Mouse (Mus musculus) thymus, postnatal 25 days (tissue): ENCODE measurements around the gene Tex19.1.
"Not testable (repeated sequence)": the region's sequence is repeated elsewhere in the genome, so short reads cannot be mapped to it uniquely, and the experiment has no call there.

Experiments used
- DNase-seq: peaks from one replicate; pipeline ENCODE4 v3.0.0; 2022

Gene Tex19.1

DNA sequence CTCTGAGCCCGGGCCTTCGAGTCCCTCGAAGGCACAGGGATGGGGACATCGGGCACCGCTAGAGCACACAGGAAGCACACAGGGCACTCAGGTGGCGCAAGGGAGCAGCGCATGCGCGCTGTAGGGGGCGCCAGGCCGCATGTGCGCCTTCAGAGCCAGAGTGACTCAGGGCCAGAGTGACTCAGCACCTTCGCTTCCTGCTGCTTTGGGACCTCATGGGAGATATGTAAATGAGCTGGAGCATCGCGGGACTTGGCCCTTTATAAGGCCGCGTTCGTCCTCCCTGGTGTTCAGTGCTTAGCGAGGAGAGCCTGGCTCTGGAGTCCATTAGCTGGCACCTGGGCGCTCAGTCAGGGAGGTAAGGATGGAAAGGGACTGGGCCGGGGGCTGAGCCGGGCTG, at the start of gene Tex19.1:
Tex19.1 (plus strand) TSS at position 279 of the 400 bp plus-strand sequence.
- DNase-seq = no peak

DNA sequence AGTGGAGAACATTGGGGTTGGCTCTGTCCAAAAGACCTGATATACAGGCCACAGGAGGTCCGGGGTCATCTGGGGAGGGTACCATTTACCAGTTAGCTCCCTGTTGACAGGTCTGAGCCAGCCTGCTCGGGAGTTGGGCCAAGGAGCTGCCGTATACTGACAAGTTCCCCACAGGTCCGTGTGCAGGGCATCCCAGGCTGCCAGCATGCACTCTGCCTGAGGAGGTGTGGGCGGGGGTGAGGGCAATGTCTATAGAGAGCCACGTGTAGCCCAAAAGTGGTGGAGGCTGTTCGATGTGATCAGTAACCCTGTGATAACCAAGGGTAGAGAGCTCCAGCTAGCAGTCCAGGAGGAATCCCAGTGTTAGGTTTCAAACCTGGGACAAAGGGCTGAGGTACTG, 46.2 kb upstream of the Tex19.1 start:
- DNase-seq = no peak

DNA sequence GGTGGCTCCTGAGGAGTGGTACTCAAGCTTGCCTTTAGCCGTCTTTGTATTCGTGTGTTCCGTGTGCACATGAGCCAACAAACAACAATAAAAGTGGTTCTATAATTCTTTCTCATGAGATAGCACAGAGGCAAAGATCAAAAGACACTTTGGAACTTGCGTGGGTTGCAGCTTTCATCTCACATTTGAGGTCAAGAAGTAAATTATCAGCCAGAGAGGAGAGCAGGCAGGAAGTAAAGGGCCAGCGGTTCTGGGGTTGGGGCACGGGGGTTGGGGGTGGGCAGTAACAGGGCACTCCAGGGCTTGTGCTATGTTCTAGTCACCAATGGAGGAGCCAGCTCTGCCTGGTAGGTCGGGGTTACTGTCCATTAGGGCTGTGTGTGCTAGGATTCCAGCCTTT, 45.3 kb upstream of the Tex19.1 start:
- no peak for DNase-seq

DNA sequence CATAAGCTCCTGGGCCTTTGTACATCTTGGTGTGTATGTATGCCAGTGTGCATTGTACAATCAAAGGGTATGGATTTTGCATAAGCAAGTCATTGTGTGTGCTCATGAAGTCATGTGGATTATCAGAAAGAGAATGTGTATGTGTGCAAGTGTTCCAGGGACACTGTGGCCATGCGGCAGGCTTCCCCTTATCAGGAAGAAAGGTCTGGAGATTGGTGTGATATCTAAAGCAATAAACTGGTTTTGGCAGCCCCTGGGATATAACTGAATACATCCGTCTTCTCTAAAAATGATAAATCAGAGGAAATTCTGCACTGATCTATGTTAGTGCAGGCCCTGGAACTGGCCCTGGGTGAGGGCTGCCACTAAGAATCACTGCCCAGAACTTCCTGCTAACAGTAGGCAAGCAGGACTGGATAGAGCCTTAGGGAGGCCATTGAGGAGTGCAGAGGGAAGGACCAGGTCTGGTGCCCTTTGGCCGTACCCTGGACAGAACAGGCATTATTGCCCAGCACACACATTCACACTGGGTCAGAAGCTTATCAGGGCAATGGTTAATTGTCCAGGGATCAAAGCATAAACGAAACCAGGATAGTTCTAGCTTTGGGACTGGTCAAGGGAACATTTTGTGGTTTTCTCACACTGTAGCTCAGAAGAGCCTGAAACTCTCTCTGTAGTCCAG, 44.7 kb upstream of the Tex19.1 start:
- no peak for DNase-seq

DNA sequence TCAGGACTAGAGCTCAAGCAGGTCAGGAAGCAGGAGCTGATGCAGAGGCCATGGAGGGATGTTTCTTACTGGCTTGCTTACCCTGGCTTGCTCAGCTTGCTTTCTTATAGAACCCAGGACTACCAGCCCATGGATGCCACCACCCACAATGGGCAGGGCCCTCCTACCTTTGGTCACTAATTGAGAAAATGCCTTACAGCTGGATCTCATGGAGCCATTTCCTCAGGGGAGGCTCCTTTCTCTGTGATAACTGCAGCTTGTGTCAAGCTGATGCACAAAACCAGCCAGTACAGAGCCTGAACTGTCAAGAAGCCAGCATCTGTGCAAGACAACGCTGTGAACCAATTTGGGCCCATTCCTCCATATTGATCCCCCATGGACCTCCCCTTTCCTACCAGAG, 38.7 kb upstream of the Tex19.1 start:
- DNase-seq = not testable (repeated sequence)

DNA sequence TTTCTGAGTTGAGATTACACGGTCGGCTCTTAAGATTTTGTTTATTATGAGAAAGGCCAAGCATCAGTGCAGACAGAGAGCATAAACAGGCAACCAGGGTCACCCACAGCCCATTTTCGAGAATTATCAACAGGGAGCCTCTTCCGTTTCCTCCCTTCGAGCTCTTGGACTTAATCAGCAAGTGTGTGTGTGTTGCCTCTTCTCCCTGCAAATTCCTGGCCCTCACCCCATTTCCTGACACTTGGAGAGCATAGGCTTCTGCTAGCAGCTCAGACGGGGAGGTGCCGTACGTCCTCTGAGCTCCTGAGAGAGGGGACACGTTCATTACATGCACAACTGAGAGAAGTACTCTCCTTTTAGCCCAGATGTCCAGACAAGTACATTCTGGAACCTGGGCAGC, 37.9 kb upstream of the Tex19.1 start:
- no peak for DNase-seq

DNA sequence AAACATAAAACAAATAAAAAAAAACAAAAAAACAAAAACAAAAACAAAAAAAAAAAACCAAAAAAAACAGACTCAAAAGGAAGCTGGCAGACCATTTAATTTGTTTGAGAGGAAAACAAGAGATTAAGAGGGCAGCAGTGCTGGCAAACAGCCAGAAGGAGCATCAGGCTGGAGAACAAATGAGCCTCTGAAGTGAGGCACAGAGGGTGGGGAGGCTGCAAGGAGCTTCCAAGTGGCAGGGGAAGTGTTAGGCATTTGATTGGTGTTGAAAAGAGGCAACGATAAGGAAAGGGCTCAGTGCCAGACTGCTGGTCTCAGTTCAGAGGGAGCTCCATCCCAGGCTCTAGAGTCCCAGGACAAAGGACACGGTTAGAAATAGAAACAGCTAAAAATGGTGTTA, 36.0 kb upstream of the Tex19.1 start:
- no peak for DNase-seq

DNA sequence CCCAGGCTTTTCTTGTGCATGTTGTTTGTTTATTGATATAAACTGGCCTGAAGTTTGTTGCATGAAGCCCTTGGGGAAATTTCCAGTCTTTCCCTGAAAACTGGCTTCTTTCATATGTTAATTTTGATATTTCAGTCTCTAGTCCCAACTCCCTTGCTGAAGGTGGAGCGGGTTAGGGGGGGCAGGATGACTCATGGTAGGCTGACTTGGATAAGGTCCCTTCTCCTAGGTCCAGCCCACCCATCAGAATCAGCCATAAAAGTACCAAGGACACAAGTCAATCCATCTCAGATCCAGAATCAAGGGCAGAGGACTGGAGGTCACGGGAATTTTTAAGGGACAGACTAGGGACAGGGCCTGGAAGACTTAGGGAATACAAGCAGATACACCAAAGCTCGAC, 34.9 kb upstream of the Tex19.1 start:
- DNase-seq = no peak

DNA sequence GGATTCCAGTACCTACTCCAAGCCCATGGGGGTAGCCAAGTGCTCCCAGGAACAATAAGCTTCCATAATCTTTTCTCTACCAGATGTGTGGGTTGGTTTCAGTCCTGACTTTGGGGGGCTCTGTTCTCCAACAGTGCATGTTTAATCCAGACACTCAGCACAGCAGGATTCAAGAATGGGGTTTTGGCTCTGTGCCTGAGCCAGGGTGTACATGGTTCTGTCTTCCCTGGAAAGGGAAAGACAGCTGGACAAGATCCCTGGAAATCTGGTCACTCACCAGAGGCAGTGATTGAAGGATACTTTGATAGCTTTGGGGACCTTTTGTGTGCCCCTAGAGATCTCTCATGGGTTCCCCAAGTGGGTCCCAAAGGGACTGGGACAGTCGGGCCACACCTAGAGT, 34.3 kb upstream of the Tex19.1 start:
- DNase-seq = no peak

DNA sequence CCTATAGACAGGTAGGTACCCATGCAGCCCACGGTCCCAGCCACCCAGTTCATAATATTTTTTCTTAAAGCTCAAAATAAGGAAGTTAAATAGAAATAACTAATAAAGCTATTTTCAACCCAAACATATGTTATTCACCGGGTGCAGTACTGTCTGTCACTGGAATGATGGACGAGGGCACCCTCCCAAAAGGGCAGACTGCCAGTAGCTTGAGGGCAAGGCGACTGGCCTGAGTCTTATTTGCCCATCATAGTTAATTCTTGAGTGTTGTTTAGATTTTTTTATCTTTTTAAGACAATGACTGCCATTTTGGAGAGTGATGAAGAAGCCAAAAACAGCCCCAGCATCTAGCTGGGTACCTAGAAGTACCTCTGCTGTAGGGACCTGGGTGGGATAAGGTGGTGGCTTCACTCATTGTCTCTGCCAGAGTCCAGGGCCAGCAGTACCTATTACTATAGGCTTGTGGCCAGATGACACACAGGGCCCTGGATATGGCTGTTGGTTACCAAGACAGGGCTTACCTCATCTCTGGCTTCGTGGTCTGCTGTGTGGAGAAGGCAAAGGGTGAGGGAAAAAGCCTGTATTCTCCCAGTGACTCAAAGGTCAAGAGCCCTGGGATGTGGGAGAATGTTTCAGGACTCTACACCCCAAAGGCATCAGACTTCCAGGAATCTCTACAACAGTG, 33.7 kb upstream of the Tex19.1 start:
- no peak for DNase-seq

DNA sequence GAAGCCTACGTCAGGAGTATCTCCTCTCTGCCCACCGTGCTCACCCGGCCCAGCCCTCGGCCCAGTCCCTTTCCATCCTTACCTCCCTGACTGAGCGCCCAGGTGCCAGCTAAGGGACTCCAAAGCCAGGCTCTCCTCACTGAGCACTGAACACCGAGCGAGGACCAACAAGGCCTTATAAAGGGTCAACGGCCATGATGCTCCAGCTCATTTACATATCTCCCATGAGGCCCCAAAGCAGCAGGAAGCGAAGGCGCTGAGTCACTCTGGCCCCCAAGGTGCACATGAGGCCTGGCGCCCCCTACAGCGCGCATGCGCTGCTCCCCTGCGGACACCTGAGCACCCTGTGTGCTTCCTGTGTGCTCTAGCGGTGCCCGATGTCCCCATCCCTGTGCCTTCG, 27.8 kb upstream of the Tex19.1 start:
- peak; percentile 4 for DNase-seq

DNA sequence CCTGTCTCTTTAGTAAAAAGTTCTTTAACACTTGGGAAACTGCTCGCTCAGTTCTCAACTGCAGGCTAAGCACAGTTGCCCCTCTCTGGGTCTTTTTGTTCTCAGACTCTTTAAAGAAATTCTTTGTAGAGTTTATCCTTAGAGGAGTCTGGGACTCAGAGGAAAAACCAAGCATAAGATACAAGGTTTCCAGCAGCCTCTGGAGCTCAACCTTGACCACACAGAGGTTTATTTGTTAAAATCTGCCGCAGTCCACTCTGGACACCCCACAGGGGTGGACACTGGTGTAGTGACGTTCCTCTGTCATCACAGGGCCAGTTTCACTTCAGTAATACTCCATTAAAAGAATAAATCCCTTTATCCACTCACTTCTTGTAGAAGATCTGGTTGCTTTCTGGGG, 27.4 kb upstream of the Tex19.1 start, which contains the start of gene Tex19.2:
Tex19.2 (minus strand) TSS at position 101 of the 400 bp plus-strand sequence.
- no peak for DNase-seq

DNA sequence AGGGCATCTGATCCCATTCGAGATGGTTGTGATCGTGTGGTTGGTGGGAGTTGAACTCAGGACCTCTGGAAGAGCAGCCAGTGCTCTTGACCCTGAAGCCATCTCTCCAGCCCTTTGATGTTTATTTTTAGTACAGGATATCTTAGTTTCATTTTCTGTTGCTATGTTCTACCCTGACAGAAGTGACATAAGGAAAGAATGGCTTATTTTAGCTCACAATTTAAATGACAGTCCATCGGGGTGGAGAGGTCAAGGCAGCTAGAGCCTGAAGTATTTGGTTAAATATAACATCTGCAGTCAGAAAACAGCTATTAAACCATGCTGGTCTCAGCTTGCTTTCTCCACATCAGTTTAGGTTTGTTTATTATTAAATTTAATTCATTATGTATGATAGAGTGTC, 24.8 kb upstream of the Tex19.1 start:
- no peak for DNase-seq

DNA sequence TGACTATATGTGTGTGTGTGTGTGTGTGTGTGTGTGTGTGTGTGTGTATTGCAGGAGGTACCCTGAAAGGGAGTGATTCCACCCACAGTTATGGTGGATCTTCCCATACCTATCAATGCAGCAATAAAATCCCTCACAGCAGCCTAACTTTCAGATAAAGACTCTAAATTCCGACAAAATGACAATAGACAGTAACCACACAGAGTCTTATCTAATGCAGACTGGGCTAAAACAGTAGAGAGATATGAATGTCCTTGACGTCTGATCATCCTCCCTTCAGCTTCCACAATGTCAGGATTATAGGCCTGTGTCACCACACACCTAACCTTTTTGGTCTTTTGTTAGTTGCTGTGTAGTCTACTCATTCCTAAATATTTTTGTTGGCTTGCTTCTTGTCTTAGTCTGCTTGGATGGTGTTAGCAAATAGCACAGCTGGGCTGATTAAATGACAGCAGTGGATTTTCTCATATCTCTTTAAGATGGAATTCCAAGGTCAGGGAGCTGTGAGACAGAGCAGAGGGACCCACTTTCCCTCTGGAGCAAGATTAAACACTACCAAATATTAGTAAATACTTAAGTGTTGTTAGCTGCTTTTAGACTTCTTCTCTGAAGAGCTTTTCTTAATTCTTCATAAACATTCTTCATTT, 23.8 kb upstream of the Tex19.1 start:
- no peak for DNase-seq

DNA sequence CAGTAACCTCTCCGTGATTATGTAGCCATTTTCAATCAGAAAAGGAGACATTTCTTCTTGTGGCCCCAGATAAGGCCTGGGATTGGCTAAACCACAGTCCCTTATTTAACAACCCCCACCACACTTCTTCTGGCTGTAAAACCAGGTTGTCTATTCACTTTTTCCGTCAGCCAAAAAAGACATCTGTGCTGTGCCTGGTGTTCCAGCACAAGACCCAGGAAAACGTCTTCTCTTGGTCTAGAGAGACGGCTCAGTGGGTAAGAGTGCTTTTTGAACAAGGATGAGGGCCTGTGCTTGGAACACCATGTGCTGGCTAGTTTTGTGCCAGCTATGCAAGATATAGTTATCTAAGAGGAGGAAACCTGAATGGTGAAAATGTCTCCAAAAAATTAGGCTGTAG, 22.5 kb upstream of the Tex19.1 start:
- DNase-seq = no peak

DNA sequence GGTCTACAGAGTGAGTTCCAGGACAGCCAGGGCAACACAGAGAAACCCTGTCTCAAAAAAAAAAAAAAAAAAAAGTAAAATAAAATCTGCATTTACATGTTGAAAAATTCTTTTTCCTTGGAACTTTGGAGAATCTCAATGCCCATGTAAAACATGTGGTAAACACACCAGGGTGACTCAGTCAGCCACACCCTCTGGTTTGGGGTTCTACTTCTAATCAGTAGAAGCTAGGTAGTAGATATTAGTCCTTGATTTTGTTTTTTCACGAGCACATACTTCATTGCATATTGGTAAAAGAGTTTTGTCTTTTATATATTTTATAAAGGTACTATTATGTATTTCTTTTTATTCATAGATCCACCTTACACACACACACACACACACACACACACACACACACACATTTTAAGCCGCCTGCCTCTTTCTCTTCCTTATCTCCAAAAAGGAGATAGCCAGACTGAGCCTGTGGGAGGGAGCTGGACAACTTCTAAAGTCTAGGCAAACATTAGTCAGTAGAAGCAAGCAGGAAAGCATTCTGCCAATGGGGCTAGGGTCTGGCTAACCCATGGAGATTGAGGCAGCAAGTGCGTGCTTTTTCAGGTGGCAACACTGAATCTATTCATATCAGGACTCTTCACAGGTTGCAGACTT, 20.3 kb upstream of the Tex19.1 start:
- DNase-seq = no peak

DNA sequence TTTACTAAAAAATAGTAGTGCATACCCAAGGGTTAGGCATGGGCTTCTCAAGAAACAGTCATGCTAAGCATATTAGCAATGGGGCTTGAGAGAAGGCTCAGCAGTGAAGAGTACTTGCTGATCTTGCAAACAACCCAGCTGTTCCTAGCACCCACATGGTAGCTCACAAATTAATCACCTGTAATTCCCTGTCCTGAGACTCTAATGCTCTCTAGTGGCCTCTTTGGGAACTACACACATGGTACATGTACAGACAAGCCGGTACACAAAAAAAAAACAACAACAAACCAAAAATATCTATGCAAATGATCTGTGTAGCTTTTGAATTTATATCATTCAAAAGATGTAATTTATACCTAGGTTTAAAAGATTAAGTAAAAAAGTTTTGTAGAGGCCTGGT, 19.5 kb upstream of the Tex19.1 start:
- no peak for DNase-seq

DNA sequence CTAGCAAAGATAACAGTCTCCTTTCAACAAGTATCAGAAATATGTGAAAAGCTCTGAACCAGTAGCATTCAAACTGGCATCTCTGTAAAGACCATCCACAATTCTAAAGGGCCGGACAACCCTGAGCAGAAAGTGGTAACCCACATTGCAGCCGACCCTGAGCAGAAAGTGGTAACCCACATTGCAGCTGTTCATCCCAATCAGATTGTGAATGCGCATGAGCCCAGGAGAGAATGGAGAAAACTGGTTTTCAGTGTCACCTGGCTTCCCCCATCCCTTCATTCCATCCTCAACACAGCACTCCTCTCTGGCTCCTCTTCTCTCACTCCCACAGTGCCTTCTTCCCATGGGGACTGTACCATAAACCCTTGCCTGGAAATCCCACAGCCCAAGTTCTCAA, 18.5 kb upstream of the Tex19.1 start:
- no peak for DNase-seq

DNA sequence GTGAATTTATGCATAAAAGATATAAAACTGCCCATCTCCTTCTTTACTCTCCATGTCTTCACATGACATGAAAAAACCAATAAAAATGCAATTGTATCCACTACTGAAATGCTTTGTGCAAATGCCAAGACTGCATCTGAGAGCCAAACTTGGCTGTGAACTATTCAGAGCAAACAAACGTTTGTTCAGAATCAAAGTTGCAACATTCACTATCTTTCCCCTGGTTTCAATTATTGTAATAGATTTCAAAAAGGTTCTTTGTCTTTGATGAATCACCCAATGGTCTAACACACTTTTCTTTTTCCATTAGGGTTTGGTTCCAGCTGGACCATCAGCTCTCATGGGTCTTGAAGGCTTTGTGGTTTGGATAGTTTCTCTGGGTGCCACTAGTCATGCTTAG, 16.3 kb upstream of the Tex19.1 start:
- no peak for DNase-seq

DNA sequence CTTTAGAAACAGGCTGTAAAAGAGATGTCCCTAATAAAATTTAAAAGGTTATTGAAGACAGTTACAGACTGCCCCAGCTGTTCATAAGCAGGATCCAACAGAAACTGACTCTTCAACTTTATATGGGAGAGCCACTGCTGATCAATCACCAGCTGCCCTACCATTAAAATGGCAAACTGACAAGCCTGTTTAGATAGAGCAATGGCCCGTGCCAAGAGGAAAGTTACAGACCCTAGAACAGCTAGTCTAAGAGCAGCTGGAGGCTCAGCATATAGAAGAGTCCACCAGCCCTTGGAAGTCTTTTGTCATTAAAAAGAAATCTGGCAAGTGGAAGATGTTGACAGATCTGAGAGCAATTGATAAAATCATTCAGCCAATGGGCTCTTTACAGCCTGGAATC, 11.3 kb upstream of the Tex19.1 start:
- no peak for DNase-seq

DNA sequence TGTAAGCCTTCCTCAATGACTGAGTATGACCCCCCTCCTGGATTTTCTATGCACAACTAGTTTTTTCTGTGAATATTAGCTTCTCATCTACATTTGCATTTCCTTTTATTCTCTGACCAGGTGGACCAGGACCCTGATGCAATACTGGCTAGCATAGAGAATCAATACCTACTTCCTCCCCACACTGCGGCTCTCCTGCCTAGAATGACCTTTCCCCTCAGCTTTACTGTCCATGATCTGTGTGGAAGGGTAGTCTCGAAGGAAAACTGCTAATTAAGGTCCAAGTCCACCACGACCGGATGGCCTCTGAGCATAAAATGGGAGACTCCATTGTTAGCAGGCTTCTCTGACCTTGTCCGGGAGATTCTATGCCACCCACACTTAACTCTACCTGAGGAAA, 8.3 kb upstream of the Tex19.1 start:
- no peak for DNase-seq

DNA sequence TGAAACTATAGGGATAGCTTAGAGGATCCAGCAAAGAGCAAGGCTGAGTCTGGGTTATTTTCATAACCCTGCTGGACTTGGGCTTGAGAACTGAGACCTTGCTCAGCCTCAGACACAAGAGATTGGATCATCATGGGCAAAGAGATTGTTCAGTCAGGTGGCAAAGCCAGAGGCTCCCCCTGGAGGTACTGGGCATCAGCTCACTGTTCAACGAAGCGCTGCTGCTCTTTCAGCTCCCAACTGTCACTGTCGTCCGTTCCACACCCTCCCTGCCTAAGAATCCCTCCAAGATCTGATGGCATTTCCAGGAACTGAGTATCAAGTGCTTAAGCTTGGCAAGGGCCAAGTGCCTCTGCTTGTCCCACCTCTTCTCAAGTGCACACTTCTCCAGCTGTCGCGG, 7.2 kb upstream of the Tex19.1 start:
- DNase-seq = no peak

DNA sequence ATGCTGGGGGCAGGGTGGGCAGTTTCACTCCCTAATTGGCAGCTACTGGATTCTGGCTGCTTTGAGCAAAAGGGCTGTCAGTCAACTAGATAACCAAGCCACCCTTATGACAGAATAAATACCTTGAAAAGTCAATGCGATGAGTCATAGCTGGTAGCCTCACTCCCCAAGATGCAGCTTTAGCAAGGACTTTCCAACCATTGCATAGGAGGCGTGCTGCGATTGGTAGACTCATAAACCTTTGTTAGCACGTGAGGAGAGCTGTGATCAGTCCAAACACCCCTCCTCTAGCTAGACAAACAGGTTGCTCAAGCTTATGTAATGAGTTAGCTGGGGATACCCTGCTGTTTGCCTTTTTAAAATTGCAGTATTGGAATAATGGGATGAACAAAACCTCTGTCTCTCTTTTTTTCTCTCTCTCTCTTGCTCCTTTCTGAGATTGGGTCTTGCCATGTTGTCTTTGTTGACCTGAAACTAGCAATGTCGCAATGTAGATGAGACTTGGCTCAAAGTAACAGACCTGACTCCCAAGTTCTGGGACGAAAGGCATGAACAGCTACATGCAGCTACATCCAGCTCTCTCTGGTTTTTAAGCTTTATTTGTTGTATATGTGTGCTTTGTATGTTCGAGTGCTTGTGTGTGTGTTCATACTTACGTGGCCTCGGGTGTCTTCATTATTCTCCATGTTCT, 2.5 kb upstream of the Tex19.1 start:
- DNase-seq = no peak
